Mouse (Mus musculus) gastrocnemius, adult 2 months (tissue): ENCODE results near the gene Cckbr. TPM values are rescaled to one million over a fixed set of nuclear protein-coding genes. Genes with fewer than 3 reads are reported as not detected.
"Not testable (repeated sequence)": the region's sequence is repeated elsewhere in the genome, so short reads cannot be mapped to it uniquely, and the experiment has no call there.

Source experiments
- DNase-seq: peaks from one replicate; pipeline ENCODE4 v3.0.0; 2022
- H3K27ac ChIP-seq: fragments of 200-600 bp; 2 replicates; pipeline ENCODE4 v1.8.1; 2022; ENCODE audit warnings: mild to moderate bottlenecking
- H3K4me3 ChIP-seq: fragments of 200-600 bp; 2 replicates; pipeline ENCODE4 v1.8.1; 2022; ENCODE audit warnings: mild to moderate bottlenecking, moderate library complexity
- CTCF ChIP-seq: fragments of 200-600 bp; IDR thresholded peaks from 2 replicates; pipeline ENCODE4 v1.8.1; 2022; ENCODE audit warnings: antibody characterized with exemption, mild to moderate bottlenecking, moderate library complexity
- intact Hi-C: fragments of 180-260 bp; cut with DNase I; formaldehyde crosslinking; loops from one replicate; pipeline ENCODE4 v1.15.1; 2025
- total RNA-seq, 2 experiments: library from RNA; stranded (reverse); gene quantifications; 2 replicates each; pipeline ENCODE4 v1.2.3; 2021

Cckbr gene
- total RNA-seq, 2 experiments from 2014 or later, result not detected

DNA sequence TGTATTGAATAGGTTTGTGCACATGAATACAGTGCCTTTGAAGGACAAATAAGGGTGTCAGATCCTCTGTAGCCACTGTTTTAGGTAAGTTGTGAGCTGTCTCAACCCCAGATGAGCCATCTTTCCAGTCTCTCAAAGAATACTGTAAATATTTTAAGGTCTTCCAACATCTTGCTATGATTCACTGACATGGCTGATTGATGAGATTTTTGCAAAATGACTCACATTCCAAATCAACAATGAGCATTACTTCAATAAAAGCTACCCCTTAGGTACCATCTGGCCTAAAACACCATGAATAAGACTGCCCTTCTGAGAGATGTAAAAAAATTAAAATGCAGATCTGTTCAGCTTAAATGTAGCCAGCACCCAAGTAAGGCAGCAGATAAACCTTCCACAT, 33.0 kb downstream of the Cckbr start:
- H3K4me3 ChIP-seq, result no peak overlapping the region
- intact Hi-C loops, result no loop called here
- no peak for DNase-seq
- H3K27ac ChIP-seq, result no peak overlapping the region
- TF ChIP-seq CTCF, result no peak

DNA sequence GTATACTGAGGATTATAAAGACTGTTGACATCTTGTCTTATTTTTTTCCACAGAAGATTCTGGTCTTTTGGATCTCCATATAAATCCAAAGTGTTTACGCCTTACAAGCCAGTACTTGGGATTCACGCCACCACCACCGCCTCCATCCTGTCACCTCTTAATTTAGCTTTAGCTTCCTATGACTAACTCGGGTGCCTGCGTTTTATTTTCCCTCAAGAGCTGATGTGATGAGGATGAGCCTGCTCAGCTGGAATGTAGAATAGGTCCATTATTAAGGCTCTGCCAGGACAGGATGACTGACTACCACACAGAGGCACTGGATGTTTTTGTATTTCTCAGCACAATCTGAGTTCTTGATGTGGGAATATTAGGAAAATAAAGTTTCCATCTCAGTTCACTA, 40.0 kb downstream of the Cckbr start:
- H3K27ac ChIP-seq, intact Hi-C loops, DNase-seq, H3K4me3 ChIP-seq: not testable (repeated sequence)

DNA sequence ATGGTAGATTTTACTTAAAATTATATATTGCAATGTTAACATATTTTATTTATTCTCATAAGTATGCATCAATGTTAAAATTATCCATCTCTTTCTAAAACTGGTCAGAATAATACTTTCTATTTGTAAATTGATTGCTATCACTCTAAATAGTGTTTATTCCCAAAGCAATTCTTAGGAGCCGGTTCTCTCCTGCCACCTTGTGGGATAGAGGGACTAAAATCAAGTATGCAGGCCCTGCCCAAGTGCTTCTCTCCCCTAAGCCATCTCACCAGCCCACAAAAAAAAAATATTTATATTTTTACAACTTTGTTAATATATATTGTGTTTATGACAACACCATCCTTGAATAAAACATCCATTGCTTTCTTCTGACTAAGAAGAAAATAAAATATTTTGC, 47.1 kb downstream of the Cckbr start:
- DNase-seq, result no peak
- no peak overlapping the region for H3K4me3 ChIP-seq
- intact Hi-C loops, result no loop called here
- peak; percentile 35; the same call in 1 of the 2 replicates for TF ChIP-seq CTCF
- no peak overlapping the region for H3K27ac ChIP-seq

DNA sequence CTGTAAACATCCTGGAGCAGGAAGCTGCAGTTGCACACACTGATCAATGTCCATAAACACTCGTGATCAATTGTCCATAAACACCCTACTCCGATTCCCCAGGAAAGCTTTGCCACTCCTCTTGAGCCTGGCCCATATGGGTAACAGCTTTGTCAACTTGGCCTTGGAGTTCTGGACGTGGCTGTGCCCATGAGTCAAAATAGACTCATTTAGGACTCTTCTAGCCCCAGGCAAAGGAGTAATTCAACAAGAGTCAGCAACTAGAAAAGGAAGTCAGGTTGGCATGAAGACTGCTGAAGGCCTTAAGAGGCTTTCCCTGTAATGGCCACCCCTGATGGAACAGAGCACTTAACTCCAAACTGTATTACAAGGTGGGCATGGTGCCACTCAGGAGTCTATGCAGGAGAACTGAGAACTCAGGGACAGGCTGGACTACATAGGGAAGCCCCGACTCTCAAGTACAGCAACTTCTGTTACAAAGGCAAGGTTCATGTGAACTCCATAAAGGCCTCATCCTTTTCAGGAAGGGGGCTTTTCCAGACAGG, 49.3 kb downstream of the Cckbr start:
- DNase-seq, result no peak
- H3K27ac ChIP-seq, result peak overlapping the region; percentile 43
- no peak overlapping the region for H3K4me3 ChIP-seq
- intact Hi-C loops, result loop anchor here (5.0 kb wide), 1 partner anchor 42 kb away; no protein-coding TSS in a partner anchor
- TF ChIP-seq CTCF, result no peak

DNA sequence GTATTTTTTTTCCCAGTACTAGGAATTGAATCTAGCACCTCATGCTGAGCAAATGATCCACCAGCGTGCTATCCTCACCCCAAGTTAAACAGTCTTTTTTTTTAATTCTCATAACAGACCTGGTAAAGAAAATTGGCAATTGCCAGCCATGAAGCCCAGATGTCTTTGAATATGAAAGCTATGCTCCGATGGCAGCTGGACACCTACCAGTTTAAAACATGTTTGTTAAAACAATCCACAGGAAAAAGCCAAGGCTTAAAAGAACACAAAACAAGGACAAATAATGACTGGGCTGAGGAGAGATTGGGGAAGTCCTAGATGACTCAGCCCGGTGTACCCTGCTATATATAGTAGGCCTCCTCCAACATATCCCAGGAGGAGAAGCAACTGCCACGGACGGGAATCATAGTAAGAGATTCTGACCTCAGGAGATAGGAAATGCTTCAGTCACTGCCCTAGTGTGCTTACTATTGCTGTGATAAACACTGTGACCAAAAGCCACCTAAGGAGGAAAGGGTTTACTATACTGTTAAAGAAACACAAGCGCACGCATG, 49.9 kb downstream of the Cckbr start:
- intact Hi-C loops, result loop anchor here (5.0 kb wide), 1 partner anchor 42 kb away; no protein-coding TSS in a partner anchor
- Histone ChIP-seq H3K27ac (peak overlapping the region; percentile 43), H3K4me3 (no peak overlapping the region)
- DNase-seq, result no peak
- no peak for TF ChIP-seq CTCF

DNA sequence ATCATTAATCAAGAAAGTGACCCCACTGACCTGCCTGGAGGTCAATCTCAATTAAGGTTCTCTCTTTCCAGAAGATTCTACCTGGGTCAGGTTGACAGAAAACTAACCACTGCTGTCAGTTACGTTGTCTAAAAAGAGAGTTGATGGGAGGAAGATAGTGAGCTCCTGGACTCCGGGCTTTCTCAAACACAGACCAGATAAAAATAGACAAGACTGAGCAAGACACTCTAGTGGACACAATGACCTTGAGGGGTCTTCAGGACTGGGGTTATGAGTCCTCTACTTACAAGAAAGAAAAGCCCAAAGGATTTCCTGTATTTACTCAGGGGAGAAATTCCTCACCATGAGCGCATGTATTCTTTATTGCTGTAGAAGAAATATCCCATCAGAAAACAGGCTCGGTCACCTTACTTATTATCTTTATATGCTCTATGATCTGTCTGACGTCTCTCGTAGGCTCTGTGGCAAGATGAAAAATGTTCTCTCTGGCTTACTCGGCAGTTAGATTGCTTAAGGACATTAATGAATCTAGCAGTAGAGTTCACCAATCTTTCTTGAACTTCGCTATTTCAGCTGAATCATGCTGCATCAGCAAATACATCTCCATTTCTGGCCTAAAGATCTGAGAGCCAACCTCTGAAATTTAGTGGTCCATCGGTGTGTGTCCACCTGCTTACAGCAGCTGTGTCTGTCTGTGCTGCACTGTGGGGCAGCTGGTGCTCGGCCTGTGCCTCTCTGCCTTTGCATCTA, 51.3 kb downstream of the Cckbr start:
- no peak for DNase-seq
- intact Hi-C loops, result loop anchor here (1.0 to 5.0 kb wide), 2 partner anchors 40 to 67 kb away; no protein-coding TSS in a partner anchor
- H3K27ac ChIP-seq, result peak overlapping the region; percentile 38

DNA sequence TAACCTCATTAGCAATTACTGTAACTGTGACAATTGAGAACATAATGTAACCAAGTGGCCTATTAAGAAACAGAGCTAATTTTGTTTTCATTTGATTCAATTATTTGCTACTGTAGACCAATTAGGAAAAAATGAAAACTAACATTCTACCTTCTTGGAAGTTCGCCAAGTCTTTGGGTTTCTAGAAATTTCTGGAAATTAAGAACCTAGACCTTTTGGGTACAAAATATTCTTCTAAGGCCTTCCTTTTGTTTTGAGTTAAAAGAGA, 51.8 kb downstream of the Cckbr start:
- no peak overlapping the region for H3K4me3 ChIP-seq
- H3K27ac ChIP-seq, result peak overlapping the region; percentile 38; the same call in 1 of the 2 replicates
- DNase-seq, result no peak
- no peak for TF ChIP-seq CTCF
- intact Hi-C loops, result loop anchor here (1.0 to 5.0 kb wide), 2 partner anchors 40 to 67 kb away; no protein-coding TSS in a partner anchor

More for the DNA sequence above, 51.3 kb downstream of the Cckbr start:
- no peak overlapping the region for H3K4me3 ChIP-seq
- TF ChIP-seq CTCF, result no peak

DNA sequence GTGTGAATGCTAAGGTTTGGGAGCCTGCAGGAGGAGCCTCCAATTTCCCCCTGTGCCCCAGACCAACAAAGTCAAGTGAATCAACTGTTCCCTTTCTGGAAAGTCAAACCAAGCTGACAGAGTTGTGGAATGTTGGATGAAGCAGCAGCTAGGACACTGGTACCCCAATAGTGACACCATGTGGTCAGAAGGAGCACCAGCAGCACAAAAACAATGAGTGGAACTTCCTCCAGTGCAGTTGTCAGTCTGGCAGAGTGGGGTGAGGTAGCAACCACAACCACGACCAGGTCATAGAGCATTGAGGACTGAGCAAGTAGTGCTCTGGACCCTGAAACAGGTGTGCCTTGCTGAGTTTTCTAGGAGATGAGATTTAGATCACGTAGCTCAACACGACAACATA, 52.3 kb downstream of the Cckbr start:
- Histone ChIP-seq H3K4me3 (no peak overlapping the region), H3K27ac (peak overlapping the region; percentile 35; the same call in 1 of the 2 replicates)
- intact Hi-C loops, result loop anchor here (1.0 to 5.0 kb wide), 2 partner anchors 39 to 68 kb away; no protein-coding TSS in a partner anchor
- DNase-seq, result peak; percentile 39
- peak; percentile 85 for TF ChIP-seq CTCF

DNA sequence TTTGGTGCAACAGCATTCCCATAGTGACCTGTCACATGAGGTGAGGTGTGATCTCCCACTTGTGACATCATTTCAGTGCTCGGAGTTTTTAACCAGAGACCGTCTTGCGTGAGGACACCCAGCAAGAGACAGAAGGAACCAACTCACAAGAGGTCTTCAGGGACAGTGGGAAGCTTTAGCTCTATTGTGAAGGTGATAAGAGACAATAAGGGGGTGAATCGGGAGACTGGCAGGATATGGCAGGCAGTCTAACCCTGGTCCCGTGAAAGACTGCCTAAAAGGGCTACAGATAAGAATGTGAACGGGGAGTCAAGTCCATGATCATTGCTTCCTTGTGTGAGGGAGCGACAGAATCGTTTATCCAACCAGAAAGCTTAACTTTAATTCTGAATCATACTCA, 52.8 kb downstream of the Cckbr start:
- no peak overlapping the region for H3K4me3 ChIP-seq
- no peak for TF ChIP-seq CTCF
- intact Hi-C loops, result loop anchor here (5.0 kb wide), 1 partner anchor 39 kb away; no protein-coding TSS in a partner anchor
- H3K27ac ChIP-seq, result peak overlapping the region; percentile 35; the same call in 1 of the 2 replicates
- no peak for DNase-seq

DNA sequence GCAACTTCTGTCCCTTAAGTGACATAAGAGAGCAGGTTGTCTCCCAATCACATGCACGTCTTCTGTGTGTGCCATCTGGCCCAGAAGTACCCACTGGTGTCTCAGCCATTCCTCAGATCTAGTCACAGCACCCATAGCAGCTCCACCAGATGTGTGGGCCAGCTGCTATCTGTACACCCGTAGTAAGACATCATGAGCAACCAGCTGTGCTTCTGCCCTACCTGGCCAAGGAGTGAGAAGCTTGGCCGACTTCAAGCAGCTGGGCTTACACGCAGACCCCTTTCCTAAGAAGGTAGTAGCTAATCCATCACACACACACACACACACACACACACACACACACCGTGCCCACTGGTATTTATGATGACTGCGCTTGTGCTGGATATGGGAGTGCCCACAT, 53.7 kb downstream of the Cckbr start:
- peak overlapping the region; percentile 96; the same call in 1 of the 2 replicates for H3K27ac ChIP-seq
- intact Hi-C loops, result loop anchor here (5.0 kb wide), 1 partner anchor 38 kb away; no protein-coding TSS in a partner anchor
- no peak for TF ChIP-seq CTCF
- no peak for DNase-seq
- no peak overlapping the region for H3K4me3 ChIP-seq

DNA sequence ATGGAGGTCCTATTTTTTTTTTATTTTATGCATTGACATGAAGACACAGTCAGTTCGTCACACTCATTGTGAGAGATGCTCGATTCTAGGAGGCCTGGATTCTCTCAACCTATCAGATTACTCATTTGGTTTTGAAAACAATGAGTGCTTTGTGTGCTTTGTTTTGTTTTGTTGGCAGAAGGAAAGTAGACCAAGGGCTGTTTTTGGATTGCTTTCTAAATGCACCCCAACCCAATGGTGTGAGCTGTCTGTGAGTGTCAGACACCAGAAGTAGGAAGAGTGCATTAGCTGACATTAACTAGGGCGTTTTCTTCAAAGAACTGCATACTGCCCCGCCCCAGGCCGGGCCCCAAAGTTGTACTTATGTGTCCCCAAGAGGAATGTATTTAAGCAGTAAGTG, 54.5 kb downstream of the Cckbr start:
- Histone ChIP-seq H3K27ac (peak overlapping the region; percentile 96), H3K4me3 (peak overlapping the region; percentile 89)
- intact Hi-C loops, result no loop called here
- DNase-seq, result no peak
- no peak for TF ChIP-seq CTCF

DNA sequence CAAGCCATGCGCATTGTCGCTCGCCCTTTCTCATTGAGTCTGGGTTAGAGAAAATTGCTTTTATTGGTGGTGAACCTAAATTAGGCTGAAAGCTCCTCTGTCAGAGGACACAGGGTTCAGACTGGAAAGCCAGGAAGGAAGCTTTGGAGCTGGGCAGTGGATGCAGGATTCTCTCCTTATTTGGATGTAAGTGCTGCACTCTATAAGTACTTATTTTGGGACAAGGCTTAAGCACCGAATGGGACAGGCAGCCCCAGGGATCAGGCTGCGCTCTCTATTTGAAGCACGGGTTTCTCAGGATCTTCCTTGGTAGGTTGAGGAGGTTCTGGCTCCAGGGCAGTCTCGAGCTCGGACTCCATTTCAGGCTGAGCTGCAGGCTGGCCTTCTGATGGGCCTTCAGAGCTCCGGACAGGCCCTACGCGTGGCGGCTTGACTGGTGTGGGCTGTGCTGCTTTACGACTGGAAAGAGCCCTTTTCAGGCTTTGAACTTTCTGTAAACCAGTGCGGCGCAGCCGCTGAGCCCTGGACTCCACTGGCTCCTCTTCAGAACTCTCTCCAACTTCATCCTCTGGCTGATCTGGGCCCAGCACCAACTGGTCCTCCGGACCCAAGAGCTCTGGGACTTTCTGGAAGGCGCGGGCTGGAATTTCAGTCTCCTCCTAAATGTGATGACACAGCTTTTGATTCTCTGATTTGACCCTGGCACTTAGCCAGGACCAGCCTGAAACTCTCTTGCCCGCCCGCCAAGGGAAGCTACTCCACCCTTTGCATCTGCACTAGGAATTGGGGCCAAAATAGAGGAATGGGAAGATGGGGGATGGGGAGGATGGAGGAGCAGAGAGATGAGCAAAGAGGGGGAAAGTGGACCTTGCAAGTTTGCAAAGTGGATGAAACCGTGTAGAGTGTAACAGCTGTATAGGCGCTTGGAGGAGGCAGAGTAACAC, 55.3 kb downstream of the Cckbr start:
- intact Hi-C loops, result no loop called here
- Histone ChIP-seq H3K4me3 (peak overlapping the region; percentile 89), H3K27ac (peak overlapping the region; percentile 96)
- TF ChIP-seq CTCF, result no peak
- DNase-seq, result peak; percentile 77
